Mouse (Mus musculus) CH12.LX (cell line): ENCODE measurements at regions not wholly inside any gene's neighbourhood (a gene's known extent, or its start where the extent isn't known, plus 50 kb on each side); places are given as distances from the start of the nearest gene placed in this dataset.

Source experiments
- DNase-seq: peaks from one replicate; pipeline ENCODE4 v3.0.0-alpha.2; 2013; ENCODE audit errors: extremely low read depth
- H3K27ac ChIP-seq: 2 replicates; pipeline ENCODE4 v1.5.1; 2012; ENCODE audit warnings: low read depth, mild to moderate bottlenecking, control low read depth, moderate library complexity; ENCODE audit not compliant: insufficient read depth
- H3K27me3 ChIP-seq: replicated peaks from 2 replicates; pipeline ENCODE3; 2012; ENCODE audit warnings: inconsistent platforms
- H3K36me3 ChIP-seq, 2 experiments: replicated peaks in 1 of 2; 2 replicates each; pipeline versions ENCODE3 to v1.6.1; 2012; ENCODE audit warnings: inconsistent platforms in 1 of 2, low read length in 1 of 2, mild to moderate bottlenecking in 1 of 2, mixed read lengths in 1 of 2, moderate library complexity in 1 of 2; ENCODE audit not compliant: control insufficient read depth in 1 of 2, insufficient read depth in 1 of 2
- H3K4me1 ChIP-seq, 2 experiments: 2 replicates each; pipeline ENCODE4 v1.6.1; 2012; ENCODE audit warnings: inconsistent platforms in 1 of 2, moderate library complexity in 1 of 2; ENCODE audit not compliant: insufficient read depth in 2 of 2, control insufficient read depth in 1 of 2
- H3K4me2 ChIP-seq: 2 replicates; pipeline ENCODE4 v1.6.1; 2012; ENCODE audit warnings: low read depth, mild to moderate bottlenecking, control low read depth; ENCODE audit not compliant: poor library complexity, insufficient read depth, severe bottlenecking
- H3K4me3 ChIP-seq, 3 experiments: fragments of 150-350 bp in 1 of 3; sonication (generic) in 1 of 3; replicated peaks in 1 of 3; 2 replicates each; pipeline versions ENCODE3 to v1.5.1; 2011 to 2012; ENCODE audit warnings: low read depth in 2 of 3, low read length in 2 of 3, mild to moderate bottlenecking in 2 of 3, moderate library complexity in 2 of 3, control low read depth in 1 of 3, improper control_type of control experiment in 1 of 3, inconsistent platforms in 1 of 3, mixed read lengths in 1 of 3; ENCODE audit not compliant: poor library complexity in 1 of 3
- H3K79me2 ChIP-seq: replicated peaks from 2 replicates; pipeline ENCODE4 v1.6.1; 2012; ENCODE audit warnings: mild to moderate bottlenecking, moderate library complexity; ENCODE audit not compliant: control insufficient read depth, poor library complexity, insufficient read depth, severe bottlenecking; ENCODE audit errors: extremely low read depth
- H3K9ac ChIP-seq: 2 replicates; pipeline ENCODE4 v1.6.1; 2012; ENCODE audit warnings: low read depth, mild to moderate bottlenecking, control low read depth, moderate library complexity; ENCODE audit not compliant: insufficient read depth
- H3K9me3 ChIP-seq: replicated peaks from 2 replicates; pipeline ENCODE3; 2012; ENCODE audit warnings: low read length, inconsistent platforms, mixed read lengths
- BHLHE40 ChIP-seq: IDR thresholded peaks from 2 replicates; pipeline ENCODE4 v1.6.1; 2011; ENCODE audit warnings: mild to moderate bottlenecking, low read depth, low read length, improper control_type of control experiment
- CHD1 ChIP-seq: IDR thresholded peaks from 2 replicates; pipeline ENCODE4 v1.6.1; 2012; ENCODE audit warnings: low read depth, low read length, improper control_type of control experiment, inconsistent platforms
- CHD2 ChIP-seq: IDR thresholded peaks from 2 replicates; pipeline ENCODE4 v1.6.1; 2011; ENCODE audit warnings: low read length, improper control_type of control experiment
- CTCF ChIP-seq, 2 experiments: IDR thresholded peaks in 1 of 2; conservative IDR thresholded peaks in 1 of 2; 2 replicates each; pipeline ENCODE4 v1.5.1; 2011 to 2012; ENCODE audit warnings: low read depth in 2 of 2, low read length in 2 of 2, improper control_type of control experiment in 1 of 2, inconsistent platforms in 1 of 2, mild to moderate bottlenecking in 1 of 2, moderate library complexity in 1 of 2
- ELF1 ChIP-seq: IDR thresholded peaks from 2 replicates; pipeline ENCODE4 v1.6.1; 2014; ENCODE audit warnings: low read depth, mild to moderate bottlenecking, inconsistent platforms, low read length, improper control_type of control experiment
- IRF4 ChIP-seq: IDR thresholded peaks from 2 replicates; pipeline ENCODE4 v1.6.1; 2014; ENCODE audit warnings: low read depth, mild to moderate bottlenecking, inconsistent platforms, low read length, improper control_type of control experiment
- MAFK ChIP-seq: IDR thresholded peaks from 2 replicates; pipeline ENCODE4 v1.6.1; 2011; ENCODE audit warnings: low read length, improper control_type of control experiment; ENCODE audit not compliant: insufficient replicate concordance
- MAX ChIP-seq: IDR thresholded peaks from 2 replicates; pipeline ENCODE4 v1.6.1; 2011; ENCODE audit warnings: low read length, improper control_type of control experiment
- MAZ ChIP-seq: IDR thresholded peaks from 2 replicates; pipeline ENCODE4 v1.6.1; 2012; ENCODE audit warnings: low read depth, mild to moderate bottlenecking, inconsistent platforms, low read length, improper control_type of control experiment, moderate library complexity
- MEF2A ChIP-seq: IDR thresholded peaks from 2 replicates; pipeline ENCODE4 v1.6.1; 2014; ENCODE audit warnings: low read depth, mild to moderate bottlenecking, inconsistent platforms, low read length, improper control_type of control experiment, borderline replicate concordance
- MXI1 ChIP-seq: IDR thresholded peaks from 2 replicates; pipeline ENCODE4 v1.6.1; 2011; ENCODE audit warnings: mild to moderate bottlenecking, low read depth, low read length, improper control_type of control experiment
- NELFE ChIP-seq: IDR thresholded peaks from 2 replicates; pipeline ENCODE4 v1.6.1; 2011; ENCODE audit warnings: low read depth, low read length, improper control_type of control experiment
- POLR2A ChIP-seq: IDR thresholded peaks from 2 replicates; pipeline ENCODE4 v1.6.1; 2011; ENCODE audit warnings: low read depth, mild to moderate bottlenecking, improper control_type of control experiment, low read length
- POLR2AphosphoS2 ChIP-seq: IDR thresholded peaks from 2 replicates; pipeline ENCODE4 v1.6.1; 2011; ENCODE audit warnings: low read depth, low read length, improper control_type of control experiment
- SIN3A ChIP-seq: IDR thresholded peaks from 2 replicates; pipeline ENCODE4 v1.6.1; 2012; ENCODE audit warnings: low read length, improper control_type of control experiment, inconsistent platforms
- SMC3 ChIP-seq: IDR thresholded peaks from 2 replicates; pipeline ENCODE4 v1.6.1; 2011; ENCODE audit warnings: low read depth, low read length, improper control_type of control experiment
- TBP ChIP-seq: conservative IDR thresholded peaks from 2 replicates; pipeline ENCODE4 v1.6.1; 2011; ENCODE audit warnings: low read depth, low read length, improper control_type of control experiment
- TCF12 ChIP-seq: IDR thresholded peaks from 2 replicates; pipeline ENCODE4 v1.6.1; 2014; ENCODE audit warnings: low read depth, mild to moderate bottlenecking, inconsistent platforms, low read length, improper control_type of control experiment
- UBTF ChIP-seq: IDR thresholded peaks from 2 replicates; pipeline ENCODE4 v1.6.1; 2012; ENCODE audit warnings: low read depth, mild to moderate bottlenecking, inconsistent platforms, low read length, improper control_type of control experiment, moderate library complexity
- USF1 ChIP-seq: IDR thresholded peaks from 2 replicates; pipeline ENCODE4 v1.6.1; 2014; ENCODE audit warnings: low read depth, mild to moderate bottlenecking, inconsistent platforms, low read length, improper control_type of control experiment
- ZKSCAN1 ChIP-seq: IDR thresholded peaks from 2 replicates; pipeline ENCODE4 v1.6.1; 2012; ENCODE audit warnings: low read depth, inconsistent platforms, low read length, improper control_type of control experiment, borderline replicate concordance
- ZMIZ1 ChIP-seq: IDR thresholded peaks from 2 replicates; pipeline ENCODE4 v1.6.1; 2012; ENCODE audit warnings: low read depth, mild to moderate bottlenecking, inconsistent platforms, low read length, improper control_type of control experiment
- ZNF384 ChIP-seq: IDR thresholded peaks from 2 replicates; pipeline ENCODE4 v1.6.1; 2012; ENCODE audit warnings: low read depth, low read length, improper control_type of control experiment, inconsistent platforms
- dilution Hi-C: fragments of 300-500 bp; cut with MboI; formaldehyde crosslinking; loops from 2 replicates; pipeline ENCODE4 v1.14.3; 2020; ENCODE audit warnings: low sequenced_read_pairs; ENCODE audit not compliant: extremely low pct_unique_long_range_greater_than_20kb, extremely low pct_ligation_motif_present
- in situ Hi-C: fragments of 300-500 bp; cut with MboI; formaldehyde crosslinking; loops from 3 replicates; pipeline ENCODE4 v1.14.3; 2019; ENCODE audit warnings: low sequenced_read_pairs, low pct_ligation_motif_present, low pct_unique_long_range_greater_than_20kb, mixed read lengths

DNA sequence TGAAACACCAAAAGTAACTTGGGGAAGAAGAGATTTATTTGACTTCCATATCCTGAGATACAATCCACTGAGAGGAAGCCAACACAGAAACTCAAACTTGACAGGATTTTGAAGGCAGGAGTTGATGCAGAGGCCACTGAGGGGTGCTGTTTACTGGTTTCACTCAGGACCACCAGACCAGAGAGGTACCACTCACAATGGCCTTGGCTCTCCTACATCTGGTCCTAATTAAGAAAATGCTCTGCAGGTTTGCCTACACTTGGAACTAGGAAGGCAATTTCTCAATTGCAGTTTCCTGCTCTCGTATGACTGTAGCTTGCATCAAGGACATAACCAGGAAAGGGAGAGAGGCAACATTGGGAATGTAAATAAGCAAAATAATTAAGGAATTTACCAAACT is 325.7 kb upstream of the Sgcd start:
- DNase-seq = no peak
- no peak for TF ChIP-seq NELFE
- no peak for TF ChIP-seq ELF1
- no peak for TF ChIP-seq SIN3A
- no peak for TF ChIP-seq CHD2
- TF ChIP-seq ZKSCAN1 = no peak
- TF ChIP-seq SMC3 = no peak
- TF ChIP-seq IRF4 = no peak
- TF ChIP-seq POLR2A = no peak
- H3K27me3 ChIP-seq = peaks cover 2% of the 10 kb centered on the region
- H3K4me2 ChIP-seq = no peak overlapping the region
- no peaks in the 10 kb centered on the region for H3K4me1 ChIP-seq
- H3K4me3 ChIP-seq = no peak overlapping the region
- H3K36me3 ChIP-seq = no peaks in the 10 kb centered on the region
- H3K9me3 ChIP-seq = no peaks in the 10 kb centered on the region
- no peak overlapping the region for H3K9ac ChIP-seq
- H3K79me2 ChIP-seq = no peaks in the 10 kb centered on the region
- dilution Hi-C loops (no loop called here), in situ Hi-C loops (no loop called here)
- H3K27ac ChIP-seq = no peak overlapping the region

DNA sequence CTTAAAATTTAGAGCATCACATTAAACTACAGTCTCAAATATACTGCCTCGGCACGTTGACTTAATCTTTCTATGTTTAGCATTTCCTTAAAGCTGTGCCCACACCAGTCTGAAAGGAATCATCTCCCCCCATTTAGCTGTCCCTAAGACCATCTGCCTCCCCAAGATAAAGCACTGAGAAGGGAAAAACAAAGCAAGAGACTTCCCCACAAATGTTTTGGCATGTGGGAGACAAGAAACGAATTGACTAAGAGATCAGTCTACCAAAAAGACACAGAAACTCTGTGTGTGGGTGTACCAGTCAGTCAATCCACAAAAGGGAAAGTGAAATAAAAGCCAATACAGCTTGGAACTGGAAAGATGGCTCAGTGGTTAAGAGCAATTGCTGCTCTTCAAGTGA is 306.6 kb upstream of the Sgcd start:
- dilution Hi-C loops = no loop called here
- no peak overlapping the region for H3K27ac ChIP-seq
- no peak overlapping the region for H3K9ac ChIP-seq
- TF ChIP-seq POLR2AphosphoS2 = no peak
- TF ChIP-seq ZMIZ1 = no peak
- H3K4me3 ChIP-seq = no peak overlapping the region
- in situ Hi-C loops = no loop called here
- no peaks in the 10 kb centered on the region for H3K4me1 ChIP-seq
- H3K79me2 ChIP-seq = no peaks in the 10 kb centered on the region
- no peaks in the 10 kb centered on the region for H3K36me3 ChIP-seq
- H3K4me2 ChIP-seq = no peak overlapping the region
- H3K27me3 ChIP-seq = no peaks in the 10 kb centered on the region
- no peak for DNase-seq
- no peaks in the 10 kb centered on the region for H3K9me3 ChIP-seq

DNA sequence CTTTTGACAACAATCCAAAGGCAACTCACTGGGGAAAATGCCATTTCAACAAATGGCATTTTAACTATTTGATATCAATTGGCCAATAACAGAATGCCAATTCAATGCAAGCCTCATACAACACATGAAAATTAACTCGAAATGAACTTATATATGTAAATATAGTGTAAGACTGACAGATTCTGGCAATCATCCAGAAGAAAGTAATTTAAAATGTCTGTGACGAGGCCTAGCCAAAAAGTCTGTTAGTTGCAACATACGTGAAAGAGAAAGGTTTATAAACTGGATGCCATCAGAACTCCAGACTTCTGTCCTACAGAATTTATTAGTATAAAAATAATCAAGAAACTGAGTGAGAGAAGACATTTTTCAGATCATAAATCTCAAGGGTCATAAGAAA is 273.7 kb upstream of the Sgcd start:
- Histone ChIP-seq H3K9ac (no peak overlapping the region), H3K27me3 (no peaks in the 10 kb centered on the region), H3K4me2 (no peak overlapping the region), H3K27ac (no peak overlapping the region), H3K36me3 (no peaks in the 10 kb centered on the region), H3K9me3 (no peaks in the 10 kb centered on the region), H3K79me2 (no peaks in the 10 kb centered on the region), H3K4me3 (no peak overlapping the region), H3K4me1 (no peaks in the 10 kb centered on the region)
- DNase-seq = no peak
- dilution Hi-C loops = no loop called here
- in situ Hi-C loops = loop anchor here (25.0 kb wide), 1 partner anchor 500 kb away; no protein-coding TSS in a partner anchor
- TF ChIP-seq MAX = no peak
- TF ChIP-seq USF1 = no peak
- no peak for TF ChIP-seq TBP
- TF ChIP-seq MXI1 = no peak
- no peak for TF ChIP-seq UBTF
- no peak for TF ChIP-seq BHLHE40
- no peak for TF ChIP-seq MEF2A
- no peak for TF ChIP-seq MAFK
- TF ChIP-seq POLR2AphosphoS2 = no peak
- no peak for TF ChIP-seq TCF12
- no peak for TF ChIP-seq CHD1
- no peak for TF ChIP-seq ZNF384
- TF ChIP-seq MAZ = no peak
- TF ChIP-seq CTCF (conservative IDR thresholded peaks at IDR 0.05 in 1 of 2, IDR thresholded peaks at IDR 0.05 in 1 of 2; ENCODE audit: low read depth in 2 of 2, low read length in 2 of 2) = no peak
